Comparison of ENCODE assay signal across 16 mouse cellular contexts in genomic region chr5:123300496-123301034, GRCm38 (mm10). TPM values are rescaled to one million over a fixed set of nuclear protein-coding genes. Genes with fewer than 3 reads are reported as not detected.
DNase-seq lines count a peak whose midpoint lies in the region; ATAC-seq lines count a peak whose summit lies in the region.
"Had no signal": no experiment of that assay in that cellular context is flagged by ENCODE, and none has a peak within 500 bp of the region (broad histone marks: within the 10 kb centered on the region; RNA-seq: fewer than 3 reads in every experiment).

No protein-coding gene starts in this region.

- peaks cover 42% of the 10 kb centered on the region for H3K4me1 ChIP-seq in heart, embryonic 13.5 days
- H3K4me1 ChIP-seq in midbrain, embryonic 13.5 days (replicated peaks): peaks cover 30% of the 10 kb centered on the region
- no peaks in the 10 kb centered on the region for H3K4me1 ChIP-seq in midbrain, embryonic 16.5 days (ENCODE audit: control insufficient read depth, insufficient read depth, low read length)
- H3K4me1 ChIP-seq in hindbrain, embryonic 13.5 days (replicated peaks): peaks cover 33% of the 10 kb centered on the region
- H3K4me1 ChIP-seq in neural tube, embryonic 15.5 days: peaks cover 26% of the 10 kb centered on the region

- no peak overlapping the region for H3K9ac ChIP-seq in heart, embryonic 13.5 days
- no peak overlapping the region for H3K9ac ChIP-seq in midbrain, embryonic 13.5 days (replicated peaks)
- H3K9ac ChIP-seq in midbrain, embryonic 16.5 days (ENCODE audit: low read depth, low read length): no peak overlapping the region
- peak overlapping the region; percentile 53; the same call in 1 of the 2 replicates for H3K9ac ChIP-seq in hindbrain, embryonic 13.5 days
- no peak overlapping the region for H3K9ac ChIP-seq in neural tube, embryonic 15.5 days (replicated peaks)
- H3K9ac ChIP-seq: liver, embryonic 14.5 days; midbrain, embryonic 12.5 days had no signal

- peaks cover 13% of the 10 kb centered on the region; the same call in 1 of the 2 replicates for H3K27me3 ChIP-seq in heart, embryonic 13.5 days (replicated peaks)
- no peaks in the 10 kb centered on the region for H3K27me3 ChIP-seq in midbrain, embryonic 13.5 days
- no peaks in the 10 kb centered on the region for H3K27me3 ChIP-seq in midbrain, embryonic 16.5 days (ENCODE audit: control insufficient read depth, insufficient read depth, low read depth, low read length)
- H3K27me3 ChIP-seq in hindbrain, embryonic 13.5 days: peaks cover 26% of the 10 kb centered on the region; the same call in 1 of the 2 replicates
- no peaks in the 10 kb centered on the region; the same call in 1 of the 2 replicates for H3K27me3 ChIP-seq in neural tube, embryonic 15.5 days (replicated peaks)

- no peak for DNase-seq in heart, adult 18-20 months
- DNase-seq in cerebellum, adult 9-11 months: no peak
- DNase-seq in right cerebral cortex, adult 2 months (ENCODE audit: low spot score in 2 of 2): no peak
- DNase-seq: cerebellum, postnatal 14 days; gastrocnemius, postnatal 10 days; kidney, postnatal 25 days; lung, postnatal 14 days; thymus, postnatal 25 days had no signal

- no peak overlapping the region for H3K4me3 ChIP-seq in heart, embryonic 13.5 days
- H3K4me3 ChIP-seq in midbrain, embryonic 13.5 days (replicated peaks): no peak overlapping the region
- H3K4me3 ChIP-seq in midbrain, embryonic 16.5 days (ENCODE audit: low read depth, low read length): no peak overlapping the region
- H3K4me3 ChIP-seq in hindbrain, embryonic 13.5 days: no peak overlapping the region
- no peak overlapping the region for H3K4me3 ChIP-seq in neural tube, embryonic 15.5 days (replicated peaks)
- H3K4me3 ChIP-seq: midbrain, embryonic 12.5 days had no signal

- ATAC-seq in heart, embryonic 13.5 days (ENCODE audit: extremely low read depth, insufficient number of reproducible peaks, low FRiP score, low TSS enrichment): no peak
- ATAC-seq in midbrain, embryonic 13.5 days: peak; percentile 51; the same call in 1 of the 2 replicates
- no peak for ATAC-seq in midbrain, embryonic 16.5 days
- peak; percentile 67; the same call in 1 of the 2 replicates for ATAC-seq in hindbrain, embryonic 13.5 days (ENCODE audit: low FRiP score)
- ATAC-seq in neural tube, embryonic 15.5 days (ENCODE audit: low FRiP score): no peak

- 55% methylated on average over 8 of the region's 8 CpGs for WGBS in heart, embryonic 13.5 days
- 56% methylated on average over 8 of the region's 8 CpGs for WGBS in midbrain, embryonic 13.5 days
- WGBS in midbrain, embryonic 16.5 days: 59% methylated on average over 8 of the region's 8 CpGs
- 44% methylated on average over 8 of the region's 8 CpGs for WGBS in hindbrain, embryonic 13.5 days
- WGBS in neural tube, embryonic 15.5 days: 31% methylated on average over 8 of the region's 8 CpGs

- no peaks in the 10 kb centered on the region for H3K36me3 ChIP-seq in heart, embryonic 13.5 days
- no peaks in the 10 kb centered on the region for H3K36me3 ChIP-seq in midbrain, embryonic 13.5 days
- H3K36me3 ChIP-seq in midbrain, embryonic 16.5 days (ENCODE audit: control insufficient read depth, insufficient read depth, low read length): no peaks in the 10 kb centered on the region
- H3K36me3 ChIP-seq in hindbrain, embryonic 13.5 days: no peaks in the 10 kb centered on the region
- no peaks in the 10 kb centered on the region for H3K36me3 ChIP-seq in neural tube, embryonic 15.5 days
- H3K36me3 ChIP-seq: midbrain, embryonic 12.5 days had no signal

- 0 out of 2 replicates have a peak overlapping the region, but pooled peaks have one; percentile 5 for H3K27ac ChIP-seq in heart, embryonic 13.5 days (replicated peaks)
- H3K27ac ChIP-seq in midbrain, embryonic 13.5 days: 0 out of 2 replicates have a peak overlapping the region, but pooled peaks have one; percentile 20
- H3K27ac ChIP-seq in midbrain, embryonic 16.5 days (ENCODE audit: low read length): no peak overlapping the region
- H3K27ac ChIP-seq in hindbrain, embryonic 13.5 days: peak overlapping the region; percentile 87
- peak overlapping the region; percentile 45; the same call in 1 of the 2 replicates for H3K27ac ChIP-seq in neural tube, embryonic 15.5 days (replicated peaks)
- H3K27ac ChIP-seq: liver, embryonic 14.5 days; midbrain, embryonic 12.5 days had no signal

- H3K4me2 ChIP-seq in heart, embryonic 13.5 days: no peak overlapping the region
- no peak overlapping the region for H3K4me2 ChIP-seq in midbrain, embryonic 13.5 days (replicated peaks)
- no peak overlapping the region for H3K4me2 ChIP-seq in midbrain, embryonic 16.5 days (ENCODE audit: low read length)
- no peak overlapping the region for H3K4me2 ChIP-seq in hindbrain, embryonic 13.5 days
- H3K4me2 ChIP-seq in neural tube, embryonic 15.5 days: peak overlapping the region; percentile 15; the same call in 1 of the 2 replicates
- H3K4me2 ChIP-seq: heart, embryonic 11.5 days; midbrain, embryonic 12.5 days had no signal

- H3K9me3 ChIP-seq in heart, embryonic 13.5 days: no peaks in the 10 kb centered on the region
- no peaks in the 10 kb centered on the region for H3K9me3 ChIP-seq in midbrain, embryonic 13.5 days
- no peaks in the 10 kb centered on the region for H3K9me3 ChIP-seq in midbrain, embryonic 16.5 days (replicated peaks; ENCODE audit: control insufficient read depth, low read length, poor library complexity, severe bottlenecking)
- H3K9me3 ChIP-seq in hindbrain, embryonic 13.5 days: no peaks in the 10 kb centered on the region
- H3K9me3 ChIP-seq in neural tube, embryonic 15.5 days (replicated peaks): no peaks in the 10 kb centered on the region
- H3K9me3 ChIP-seq: midbrain, embryonic 12.5 days had no signal

RNA-seq across cellular contexts. Expression of gene Bcl7a, which starts 43.1 kb away (rescaled TPM):
- 13.5 and 14.5 TPM in 2 replicates for polyA plus RNA-seq in heart, embryonic 13.5 days (2015; fragmentation: Nextera tagmentation; extraction: Ambion mirVana)
- 1 to 10 TPM; 8.0 to 8.2 TPM for total RNA-seq in heart, adult 18-20 months (2021)
- 47.8 and 53.0 TPM in 2 replicates for polyA plus RNA-seq in midbrain, embryonic 13.5 days (2015; fragmentation: Nextera tagmentation; extraction: Ambion mirVana)
- polyA plus RNA-seq in midbrain, embryonic 16.5 days (2015; fragmentation: Nextera tagmentation; extraction: Ambion mirVana): 34.1 and 36.7 TPM in 2 replicates
- polyA plus RNA-seq in hindbrain, embryonic 13.5 days (2015; fragmentation: Nextera tagmentation; extraction: Ambion mirVana): 47.1 and 48.6 TPM in 2 replicates
- polyA plus RNA-seq in neural tube, embryonic 15.5 days (2015; fragmentation: Nextera tagmentation; extraction: Ambion mirVana): 30.2 and 31.0 TPM in 2 replicates

RNA-seq across cellular contexts. Expression of gene Wdr66, which starts 48.7 kb away (rescaled TPM):
- 0.91 and 0.99 TPM in 2 replicates for polyA plus RNA-seq in heart, embryonic 13.5 days (2015; fragmentation: Nextera tagmentation; extraction: Ambion mirVana)
- total RNA-seq in heart, adult 18-20 months (2021): under 1 TPM; 0.62 to 0.94 TPM
- polyA plus RNA-seq in midbrain, embryonic 13.5 days (2015; fragmentation: Nextera tagmentation; extraction: Ambion mirVana): 0.93 and 1.2 TPM in 2 replicates
- 0.94 and 1.7 TPM in 2 replicates for polyA plus RNA-seq in midbrain, embryonic 16.5 days (2015; fragmentation: Nextera tagmentation; extraction: Ambion mirVana)
- 1.9 and 2.4 TPM in 2 replicates for polyA plus RNA-seq in hindbrain, embryonic 13.5 days (2015; fragmentation: Nextera tagmentation; extraction: Ambion mirVana)
- polyA plus RNA-seq in neural tube, embryonic 15.5 days (2015; fragmentation: Nextera tagmentation; extraction: Ambion mirVana): 1.1 and 1.2 TPM in 2 replicates

Comparison
In these comparisons a context has a peak if more than half of its experiments do, and no peak if none do; other contexts are left out.
1. ATAC-seq: peak in midbrain, embryonic 13.5 days (single experiment) and hindbrain, embryonic 13.5 days (single experiment); none in heart, embryonic 13.5 days (single experiment), midbrain, embryonic 16.5 days (single experiment) and neural tube, embryonic 15.5 days (single experiment).